Mouse (Mus musculus) E14TG2a.4 (cell line): Measurements from ENCODE around the gene Gpsm2.
A peak's percentile ranks its signal among the peaks of the same experiment; 100 is the strongest.

Experiments
- CTCF ChIP-seq: conservative IDR thresholded peaks from 2 replicates; pipeline ENCODE4 v1.5.1; 2014; ENCODE audit warnings: low read length
- NANOG ChIP-seq: IDR thresholded peaks from 2 replicates; pipeline ENCODE4 v1.6.1; 2014; ENCODE audit warnings: borderline replicate concordance, low read length, mixed read lengths

DNA sequence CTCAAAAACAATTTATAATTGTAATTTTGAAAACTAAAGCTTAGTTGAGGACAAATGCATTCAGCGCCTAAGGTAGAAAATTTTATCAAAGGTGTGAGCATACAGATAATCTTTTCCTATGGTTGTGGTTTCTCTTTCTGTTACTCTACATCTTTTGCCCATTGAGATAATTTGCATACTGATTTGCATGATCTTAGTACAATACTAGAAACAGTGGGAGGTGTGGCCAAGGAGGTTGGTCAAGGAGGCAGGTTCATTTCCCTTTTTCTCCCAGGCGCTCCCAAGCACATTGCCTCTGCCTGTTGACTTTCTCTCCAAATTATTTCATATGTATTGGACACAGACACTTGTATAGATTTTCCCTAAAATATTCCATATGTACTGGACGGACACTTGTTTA is 15.7 kb upstream of the Gpsm2 start:
- TF ChIP-seq CTCF (no peak), NANOG (peak; percentile 77)
